Mouse (Mus musculus): ENCODE measurements at regions not wholly inside any gene's neighbourhood (a gene's known extent, or its start where the extent isn't known, plus 50 kb on each side); places are given as distances from the start of the nearest gene placed in this dataset.

DNA sequence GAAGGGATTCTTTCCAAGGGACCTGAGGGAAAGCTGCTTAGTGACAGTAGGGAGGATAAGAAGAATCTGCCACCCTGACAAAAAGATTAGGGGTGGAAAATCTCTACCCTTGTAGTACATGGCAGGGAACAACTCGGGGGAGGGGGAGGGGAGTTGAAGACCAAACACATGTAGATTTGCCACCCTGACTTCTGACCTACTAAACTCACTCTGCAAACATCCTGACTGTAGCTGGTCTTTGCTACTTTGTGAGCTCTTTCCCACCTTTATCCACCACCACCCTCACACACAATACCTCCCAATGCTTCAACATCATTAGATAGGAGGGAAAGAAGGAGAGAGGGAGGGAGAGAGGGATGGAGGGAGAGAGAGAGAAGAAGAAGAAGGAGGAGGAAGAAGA, 140.4 kb upstream of the BC052040 start:
- no peak for DNase-seq (ENCODE audit: low spot score in 2 of 2)

GRCm38 (mm10) chr2:115449783-115450483, 131.6 kb upstream of the BC052040 start:
- DNase-seq (ENCODE audit: low spot score in 2 of 2): no peak

GRCm38 (mm10) chr2:115455593-115455992, 125.9 kb upstream of the BC052040 start:
- no peak for DNase-seq (ENCODE audit: low spot score in 2 of 2)

GRCm38 (mm10) chr2:115456372-115457022, 125.0 kb upstream of the BC052040 start:
- no peak for DNase-seq (ENCODE audit: low spot score in 2 of 2)

DNA sequence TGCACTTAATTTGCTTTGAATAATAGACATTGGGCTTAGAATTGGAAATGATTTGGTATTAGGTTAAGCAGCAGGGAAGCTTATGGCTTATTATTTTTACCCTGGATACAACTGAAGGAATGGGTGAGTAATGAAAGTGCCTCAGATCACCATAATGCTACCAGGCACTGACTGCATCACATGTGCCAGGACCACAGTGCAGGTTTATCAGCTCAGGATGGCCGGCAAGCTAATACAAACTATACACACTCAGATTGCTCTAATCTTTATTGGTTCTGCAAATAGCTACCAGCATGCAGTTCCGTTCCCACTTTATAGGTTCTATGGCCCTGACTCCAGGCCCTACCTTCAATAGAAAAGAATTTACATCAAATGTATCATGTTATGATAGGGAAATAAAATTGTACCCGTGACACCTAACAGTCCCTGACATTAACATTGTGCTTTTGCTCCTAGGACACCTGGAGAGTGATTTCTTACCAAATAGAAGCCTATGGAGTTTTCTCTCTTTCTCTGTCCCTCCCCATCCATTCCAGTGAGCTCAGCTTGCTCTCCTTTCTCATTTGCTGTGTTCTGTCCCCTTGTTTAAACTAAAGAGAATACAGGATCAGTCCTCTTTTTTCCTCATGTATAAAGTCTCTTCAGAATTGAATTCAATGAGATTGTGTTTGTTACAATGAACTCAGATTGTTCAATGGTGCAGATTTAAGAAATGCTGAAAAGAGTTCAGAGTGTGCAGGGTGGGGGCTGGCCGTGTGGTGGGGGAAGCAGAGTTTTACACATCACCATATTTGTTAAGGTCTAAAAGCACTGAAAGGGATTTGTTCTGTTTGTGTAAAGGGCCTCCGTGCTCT, 121.3 kb upstream of the BC052040 start:
- DNase-seq (ENCODE audit: low spot score in 2 of 2): no peak

GRCm38 (mm10) chr2:115460882-115461151, 120.7 kb upstream of the BC052040 start:
- no peak for DNase-seq (ENCODE audit: low spot score in 2 of 2)

- DNase-seq (ENCODE audit: low spot score in 2 of 2): no peak
These were observed 115.3 kb upstream of the BC052040 start for GRCm38 (mm10) chr2:115466170-115466569.

GRCm38 (mm10) chr2:115467107-115467745, 114.3 kb upstream of the BC052040 start:
- no peak for DNase-seq (ENCODE audit: low spot score in 2 of 2)

- no peak for DNase-seq (ENCODE audit: low spot score in 2 of 2)
These were observed 113.6 kb upstream of the BC052040 start for GRCm38 (mm10) chr2:115467936-115468335.

GRCm38 (mm10) chr2:115468471-115468909, 113.0 kb upstream of the BC052040 start:
- no peak for DNase-seq (ENCODE audit: low spot score in 2 of 2)

GRCm38 (mm10) chr2:115469165-115469821, 112.2 kb upstream of the BC052040 start:
- DNase-seq (ENCODE audit: low spot score in 2 of 2): no peak

- DNase-seq (ENCODE audit: low spot score in 2 of 2): no peak
These were observed 109.1 kb upstream of the BC052040 start for GRCm38 (mm10) chr2:115472393-115472792.

GRCm38 (mm10) chr2:115483418-115484288, 97.9 kb upstream of the BC052040 start:
- DNase-seq (ENCODE audit: low spot score in 2 of 2): no peak

DNA sequence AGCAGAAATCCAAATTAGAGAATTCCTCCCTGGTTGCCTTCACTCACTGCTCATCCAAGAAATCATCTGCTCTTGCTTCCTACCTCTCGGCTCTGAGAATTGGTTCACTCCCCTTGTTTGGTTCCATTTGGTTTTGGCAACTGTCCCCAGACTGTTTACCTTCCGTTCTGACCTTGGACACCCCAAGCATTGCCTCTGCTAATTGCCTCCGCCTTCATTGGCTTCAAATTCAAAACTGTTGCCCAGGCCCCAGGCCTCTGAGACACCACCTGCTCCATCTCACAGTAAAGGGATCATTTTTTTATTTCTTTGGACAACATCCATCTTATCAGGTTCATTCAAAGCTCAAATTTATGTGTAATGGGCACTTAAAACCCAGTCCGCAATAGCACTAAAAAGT, 93.1 kb upstream of the BC052040 start:
- DNase-seq (ENCODE audit: low spot score in 2 of 2): no peak

DNA sequence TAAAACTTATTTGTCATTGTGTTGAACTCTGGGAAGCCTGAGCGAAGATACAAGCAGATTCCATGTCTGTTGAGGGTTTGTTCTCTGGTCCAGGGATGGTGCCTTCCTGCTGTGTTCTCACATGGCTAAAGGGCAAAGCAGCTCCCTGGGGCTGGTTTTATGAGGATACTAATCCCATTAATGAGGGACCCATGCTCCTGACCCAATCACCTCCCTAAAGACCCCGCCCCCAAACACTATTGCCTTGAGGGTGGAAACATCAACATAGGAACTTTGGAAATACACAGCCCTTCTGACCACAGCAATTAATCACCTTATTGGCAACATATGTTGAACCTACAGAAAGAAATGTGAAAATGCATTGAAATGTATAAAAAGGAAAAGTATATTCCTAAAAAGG, 88.5 kb upstream of the BC052040 start:
- DNase-seq (ENCODE audit: low spot score in 2 of 2): no peak

DNA sequence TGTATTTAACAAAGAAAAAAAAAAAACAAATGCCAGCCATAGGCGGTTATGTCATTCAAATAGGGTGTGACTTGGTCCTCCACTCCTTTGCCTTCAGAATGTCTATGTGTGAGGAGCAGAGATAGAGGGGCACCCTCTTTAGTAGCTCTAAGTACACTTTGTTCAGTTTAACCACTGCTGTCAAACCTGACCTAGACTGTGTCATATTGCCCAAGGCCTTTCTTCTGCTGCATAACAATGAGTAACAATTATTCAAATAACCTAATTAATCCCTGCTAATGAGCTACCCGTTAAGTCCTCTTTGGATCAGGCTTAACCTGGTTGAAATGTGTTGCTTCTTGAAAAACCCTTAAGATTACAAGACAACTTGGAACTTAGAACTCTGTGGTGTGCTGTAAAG, 81.6 kb upstream of the BC052040 start:
- DNase-seq (ENCODE audit: low spot score in 2 of 2): no peak

GRCm38 (mm10) chr2:115509527-115509926, 72.0 kb upstream of the BC052040 start:
- no peak for DNase-seq (ENCODE audit: low spot score in 2 of 2)

GRCm38 (mm10) chr2:115511146-115511545, 70.4 kb upstream of the BC052040 start:
- DNase-seq (ENCODE audit: low spot score in 2 of 2): no peak

GRCm38 (mm10) chr2:115511612-115512525, 69.6 kb upstream of the BC052040 start:
- DNase-seq (ENCODE audit: low spot score in 2 of 2): no peak

DNA sequence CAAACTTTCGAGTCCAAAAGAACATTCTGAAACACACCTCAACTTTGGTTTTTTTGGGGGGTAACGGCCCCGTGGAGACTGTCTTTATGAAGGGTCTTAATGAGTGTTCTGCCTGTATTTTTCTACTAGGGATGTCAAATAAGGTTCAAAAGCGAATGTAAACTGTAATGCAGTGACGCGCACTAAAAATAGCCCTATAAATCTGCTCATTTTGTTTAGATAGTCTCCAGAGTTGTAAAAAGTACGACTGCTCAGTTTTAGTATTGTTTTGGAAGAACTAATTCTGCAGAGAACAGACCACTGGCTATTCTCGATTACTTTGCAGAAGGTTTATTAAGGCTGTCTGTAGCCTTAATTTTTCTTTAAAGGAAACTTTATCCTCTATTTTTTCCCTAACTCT, 68.6 kb upstream of the BC052040 start:
- DNase-seq (ENCODE audit: low spot score in 2 of 2): no peak

All from right cerebral cortex, postnatal 36 days (tissue).